Mouse (Mus musculus) embryonic fibroblast, embryonic 13.5 days (primary cell): ENCODE measurements around the gene Yars2.

Source experiments
- CTCF ChIP-seq: IDR thresholded peaks from 2 replicates; pipeline ENCODE4 v1.5.1; 2011; ENCODE audit warnings: mild to moderate bottlenecking, control low read depth, low read length, moderate library complexity, borderline replicate concordance; ENCODE audit not compliant: insufficient read depth
- POLR2A ChIP-seq: IDR thresholded peaks from 2 replicates; pipeline ENCODE4 v1.6.1; 2011; ENCODE audit warnings: low read depth, mild to moderate bottlenecking, control low read depth, low read length, moderate library complexity

DNA sequence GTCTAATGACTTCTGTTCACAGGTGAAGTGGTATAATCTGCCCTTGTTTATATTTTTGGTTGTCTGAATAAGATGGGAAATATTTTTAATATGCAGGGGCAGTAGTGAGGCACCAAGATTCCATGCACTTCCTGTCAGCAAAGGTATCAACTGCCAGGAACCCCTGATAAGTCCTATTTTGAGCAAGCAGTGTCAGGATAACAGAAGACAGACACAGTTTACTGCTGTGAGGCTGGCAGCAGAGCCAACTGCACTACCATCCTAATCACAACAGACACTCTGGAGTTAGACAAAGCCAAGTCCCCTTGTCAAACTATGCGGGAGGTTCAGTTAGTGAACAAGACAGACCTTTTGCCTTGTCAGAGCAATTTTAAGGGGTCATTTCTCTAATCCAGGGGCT is 46.1 kb upstream of the Yars2 start:
- TF ChIP-seq CTCF (no peak), POLR2A (no peak)
